ENCODE assay signal across 9 mouse cellular contexts in the genomic region with DNA sequence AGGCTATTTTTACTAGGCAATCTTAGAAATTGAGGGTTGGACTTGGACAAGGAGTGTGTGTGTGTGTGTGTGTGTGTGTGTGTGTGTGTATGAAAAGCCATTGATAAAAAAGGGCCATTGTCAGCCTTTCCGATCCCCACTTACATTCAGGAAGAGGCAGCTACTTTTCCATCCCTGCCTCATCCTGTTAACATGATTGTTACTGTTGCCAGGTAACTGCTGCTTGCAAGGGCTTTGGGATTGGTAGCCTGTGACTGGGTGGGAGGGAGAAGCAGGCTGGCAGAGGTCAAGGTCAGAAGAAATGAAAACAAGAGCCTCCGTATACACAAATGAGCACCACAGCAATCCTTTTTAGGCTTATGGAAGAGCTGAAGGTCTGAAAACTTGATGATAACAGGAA. TPM values are rescaled to one million over a fixed set of nuclear protein-coding genes. Genes with fewer than 3 reads are reported as not detected.
A peak's percentile ranks its signal among the peaks of the same experiment; 100 is the strongest.
DNase-seq lines count a peak whose midpoint lies in the region; ATAC-seq and TF ChIP-seq lines count a peak whose summit lies in the region.
"Had no signal": no experiment of that assay in that cellular context is flagged by ENCODE, and none has a peak within 500 bp of the region (broad histone marks: within the 10 kb centered on the region; RNA-seq: fewer than 3 reads in every experiment).

No protein-coding gene starts in this region.

- no peaks in the 10 kb centered on the region for H3K9me3 ChIP-seq in forebrain, embryonic 13.5 days (replicated peaks)
- H3K9me3 ChIP-seq in hindbrain, embryonic 14.5 days (ENCODE audit: control insufficient read depth, low read length) = no peaks in the 10 kb centered on the region
- no peaks in the 10 kb centered on the region for H3K9me3 ChIP-seq in midbrain, embryonic 10.5 days (replicated peaks)

- no peaks in the 10 kb centered on the region for H3K27me3 ChIP-seq in forebrain, embryonic 13.5 days
- no peaks in the 10 kb centered on the region for H3K27me3 ChIP-seq in hindbrain, embryonic 14.5 days (ENCODE audit: control insufficient read depth, insufficient read depth, low read length)
- no peaks in the 10 kb centered on the region for H3K27me3 ChIP-seq in midbrain, embryonic 10.5 days (ENCODE audit: low read depth, poor library complexity, severe bottlenecking)
- H3K27me3 ChIP-seq: megakaryocyte, embryonic 14.5 days had no signal

- WGBS in forebrain, embryonic 13.5 days = 15% methylated on average over 2 of the region's 2 CpGs
- 2% methylated on average over 2 of the region's 2 CpGs for WGBS in hindbrain, embryonic 14.5 days
- WGBS in midbrain, embryonic 10.5 days = 21% methylated on average over 2 of the region's 2 CpGs

- H3K36me3 ChIP-seq in forebrain, embryonic 13.5 days (ENCODE audit: poor library complexity, severe bottlenecking) = no peaks in the 10 kb centered on the region
- no peaks in the 10 kb centered on the region for H3K36me3 ChIP-seq in hindbrain, embryonic 14.5 days (replicated peaks; ENCODE audit: control insufficient read depth, insufficient read depth)
- no peaks in the 10 kb centered on the region for H3K36me3 ChIP-seq in midbrain, embryonic 10.5 days

- H3K9ac ChIP-seq in forebrain, embryonic 13.5 days = no peak overlapping the region
- H3K9ac ChIP-seq in hindbrain, embryonic 14.5 days = no peak overlapping the region

- TF ChIP-seq CTCF in layer of hippocampus, adult 2 months (conservative IDR thresholded peaks at IDR 0.05) = no peak

- peaks cover 11% of the 10 kb centered on the region; the same call in 1 of the 2 replicates for H3K4me1 ChIP-seq in forebrain, embryonic 13.5 days
- no peaks in the 10 kb centered on the region for H3K4me1 ChIP-seq in hindbrain, embryonic 14.5 days (replicated peaks; ENCODE audit: control insufficient read depth, insufficient read depth, low read length)
- peaks cover 33% of the 10 kb centered on the region for H3K4me1 ChIP-seq in midbrain, embryonic 10.5 days

- H3K4me3 ChIP-seq in layer of hippocampus, adult 2 months = no peak overlapping the region
- H3K4me3 ChIP-seq in forebrain, embryonic 13.5 days = no peak overlapping the region
- H3K4me3 ChIP-seq in hindbrain, embryonic 14.5 days (replicated peaks; ENCODE audit: low read length) = no peak overlapping the region
- 0 out of 2 replicates have a peak overlapping the region, but pooled peaks have one; percentile 5 for H3K4me3 ChIP-seq in midbrain, embryonic 10.5 days
- H3K4me3 ChIP-seq: megakaryocyte, embryonic 14.5 days had no signal

- peak; percentile 80 for ATAC-seq in forebrain, embryonic 13.5 days
- ATAC-seq in hindbrain, embryonic 14.5 days (ENCODE audit: low FRiP score) = peak; percentile 74; the same call in 1 of the 2 replicates

- H3K27ac ChIP-seq in layer of hippocampus, adult 2 months = no peak overlapping the region
- no peak overlapping the region for H3K27ac ChIP-seq in forebrain, embryonic 13.5 days
- H3K27ac ChIP-seq in hindbrain, embryonic 14.5 days = no peak overlapping the region
- peak overlapping the region; percentile 70 for H3K27ac ChIP-seq in midbrain, embryonic 10.5 days (replicated peaks)

- 0 out of 2 replicates have a peak overlapping the region, but pooled peaks have one; percentile 8 for H3K4me2 ChIP-seq in forebrain, embryonic 13.5 days
- peak overlapping the region; percentile 8; the same call in 1 of the 2 replicates for H3K4me2 ChIP-seq in hindbrain, embryonic 14.5 days (replicated peaks)

- peak; percentile 15 to 22 for DNase-seq in layer of hippocampus, postnatal 10 days (ENCODE audit: low spot score in 2 of 2)
- DNase-seq in layer of hippocampus, adult 2 months (ENCODE audit: low spot score in 2 of 2) = no peak
- DNase-seq in hindbrain, embryonic 14.5 days (ENCODE audit: low spot score) = peak; percentile 77
- peak; percentile 77 for DNase-seq in midbrain, embryonic 10.5 days (ENCODE audit: low spot score)
- DNase-seq in urinary bladder, adult 18-20 months (ENCODE audit: low spot score in 2 of 2) = no peak
- DNase-seq in gastrocnemius, adult 8-10 months (ENCODE audit: low spot score in 2 of 2) = no peak
- DNase-seq in thymus, postnatal 0 days (ENCODE audit: low spot score) = no peak

RNA-seq across cellular contexts. Expression of gene Npl, which starts 48.9 kb away (rescaled TPM):
- 1 to 10 TPM; 6.6 TPM for total RNA-seq in layer of hippocampus, postnatal 10 days (2021)
- 1 to 10 TPM; 4.2 to 4.9 TPM for total RNA-seq in layer of hippocampus, adult 2 months (2021)
- 6.6 and 7.8 TPM in 2 replicates for polyA plus RNA-seq in forebrain, embryonic 13.5 days (2015; fragmentation: Nextera tagmentation; extraction: Ambion mirVana)
- polyA plus RNA-seq in hindbrain, embryonic 14.5 days (2014; fragmentation: Nextera tagmentation; extraction: Ambion mirVana) = 15.8 and 16.8 TPM in 2 replicates
- polyA plus RNA-seq in midbrain, embryonic 10.5 days (2016; fragmentation: Nextera tagmentation; extraction: Ambion mirVana) = 21.7 and 25.0 TPM in 2 replicates
- total RNA-seq in gastrocnemius, adult 8-10 months (2022) = 1 to 10 TPM; 1.6 to 2.7 (median 1.8) TPM
- 22.0 and 23.9 TPM in 2 replicates for polyA plus RNA-seq in thymus, postnatal 0 days (2015; fragmentation: Nextera tagmentation; extraction: Ambion mirVana)

RNA-seq across cellular contexts. Expression of gene Rgs8, which starts 54.1 kb away (rescaled TPM):
- 10 to 100 TPM; 31.1 TPM for total RNA-seq in layer of hippocampus, postnatal 10 days (2021)
- total RNA-seq in layer of hippocampus, adult 2 months (2021) = 10 to 100 TPM; 74.0 to 75.2 TPM
- polyA plus RNA-seq in forebrain, embryonic 13.5 days (2015; fragmentation: Nextera tagmentation; extraction: Ambion mirVana) = 14.6 and 17.7 TPM in 2 replicates
- 16.4 and 19.7 TPM in 2 replicates for polyA plus RNA-seq in hindbrain, embryonic 14.5 days (2014; fragmentation: Nextera tagmentation; extraction: Ambion mirVana)
- 8.3 and 15.1 TPM in 2 replicates for polyA plus RNA-seq in midbrain, embryonic 10.5 days (2016; fragmentation: Nextera tagmentation; extraction: Ambion mirVana)
- not detected for total RNA-seq in gastrocnemius, adult 8-10 months (2022)
- 0.14 and 0.35 TPM in 2 replicates for polyA plus RNA-seq in thymus, postnatal 0 days (2015; fragmentation: Nextera tagmentation; extraction: Ambion mirVana)

Comparison
In these comparisons a context has a peak if more than half of its experiments do, and no peak if none do; other contexts are left out.
1. DNase-seq: peak in layer of hippocampus, postnatal 10 days (2 of 2), hindbrain, embryonic 14.5 days (single experiment) and midbrain, embryonic 10.5 days (single experiment); none in layer of hippocampus, adult 2 months (0 of 2), urinary bladder, adult 18-20 months (0 of 2), gastrocnemius, adult 8-10 months (0 of 2) and thymus, postnatal 0 days (single experiment).